ENCODE assay signal across 29 mouse cellular contexts in the genomic region with DNA sequence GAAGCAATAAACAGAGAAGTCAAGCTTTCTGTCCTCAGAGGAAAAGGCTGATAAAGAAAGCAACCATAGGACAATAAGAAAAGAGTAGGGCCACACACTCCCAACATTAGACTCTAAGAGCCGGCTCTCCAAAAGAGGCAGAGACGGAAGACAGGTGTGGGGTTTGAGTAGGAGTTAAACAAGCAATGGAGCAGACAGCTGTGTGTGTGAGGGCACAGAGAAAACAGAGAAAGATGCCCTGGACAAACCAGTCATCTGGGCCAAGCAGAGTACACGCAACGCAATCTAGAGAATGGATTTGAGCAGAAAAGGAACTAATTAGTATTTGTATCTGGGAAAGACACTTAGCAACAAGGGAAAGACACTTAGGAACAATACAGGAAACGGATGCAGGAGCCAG.
"Had no signal": no experiment of that assay in that cellular context is flagged by ENCODE, and none has a peak within 500 bp of the region (broad histone marks: within the 10 kb centered on the region; RNA-seq: fewer than 3 reads in every experiment).

No protein-coding gene starts in this region.

- H3K9ac ChIP-seq: embryonic facial prominence, embryonic 12.5 days; embryonic facial prominence, embryonic 13.5 days; embryonic facial prominence, embryonic 15.5 days; forebrain, embryonic 12.5 days; forebrain, embryonic 13.5 days; forebrain, embryonic 15.5 days; forebrain, postnatal 0 days had no signal

- H3K4me1 ChIP-seq: embryonic facial prominence, embryonic 10.5 days; forebrain, embryonic 10.5 days; forebrain, embryonic 12.5 days; forebrain, embryonic 13.5 days; forebrain, embryonic 15.5 days had no signal

- DNase-seq: cerebellum, adult 18-20 months; cerebellum, adult 2 months; cerebellum, adult 8-10 months; cerebellum, adult 9-10 months; cerebellum, adult 9-11 months; cerebellum, postnatal 10 days; cerebellum, postnatal 14 days; cerebellum, postnatal 25 days; cerebellum, postnatal 36 days; embryo, embryonic 11 days; forebrain, postnatal 0 days; gastrocnemius, adult 2 months; gastrocnemius, postnatal 10 days; gastrocnemius, postnatal 14 days; gastrocnemius, postnatal 25 days; gastrocnemius, postnatal 36 days; heart, adult 18-20 months; heart, adult 2 months had no signal

- H3K9me3 ChIP-seq: embryonic facial prominence, embryonic 10.5 days; embryonic facial prominence, embryonic 12.5 days; embryonic facial prominence, embryonic 13.5 days; embryonic facial prominence, embryonic 15.5 days; forebrain, embryonic 10.5 days; forebrain, embryonic 12.5 days; forebrain, embryonic 13.5 days; forebrain, embryonic 15.5 days had no signal

- H3K4me2 ChIP-seq: embryonic facial prominence, embryonic 12.5 days; embryonic facial prominence, embryonic 13.5 days; embryonic facial prominence, embryonic 15.5 days; forebrain, embryonic 12.5 days; forebrain, embryonic 13.5 days; forebrain, embryonic 15.5 days had no signal

- H3K4me3 ChIP-seq: embryonic facial prominence, embryonic 10.5 days; embryonic facial prominence, embryonic 12.5 days; embryonic facial prominence, embryonic 13.5 days; embryonic facial prominence, embryonic 15.5 days; erythroblast, embryonic 14.5 days; forebrain, embryonic 10.5 days; forebrain, embryonic 12.5 days; forebrain, embryonic 13.5 days; forebrain, embryonic 15.5 days; gastrocnemius, adult 2 months; heart, adult 2 months had no signal

- H3K27me3 ChIP-seq: embryonic facial prominence, embryonic 12.5 days; embryonic facial prominence, embryonic 13.5 days; embryonic facial prominence, embryonic 15.5 days; forebrain, embryonic 12.5 days; forebrain, embryonic 13.5 days; forebrain, embryonic 15.5 days had no signal

- H3K36me3 ChIP-seq: embryonic facial prominence, embryonic 12.5 days; embryonic facial prominence, embryonic 13.5 days; embryonic facial prominence, embryonic 15.5 days; forebrain, embryonic 10.5 days; forebrain, embryonic 12.5 days; forebrain, embryonic 15.5 days had no signal

- ATAC-seq: forebrain, embryonic 13.5 days; forebrain, embryonic 14.5 days; forebrain, embryonic 15.5 days; forebrain, embryonic 16.5 days; forebrain, postnatal 0 days had no signal

- H3K27ac ChIP-seq: embryonic facial prominence, embryonic 10.5 days; embryonic facial prominence, embryonic 12.5 days; embryonic facial prominence, embryonic 13.5 days; embryonic facial prominence, embryonic 15.5 days; forebrain, embryonic 10.5 days; forebrain, embryonic 12.5 days; forebrain, embryonic 13.5 days; forebrain, embryonic 15.5 days; gastrocnemius, adult 2 months; heart, adult 2 months had no signal
